Mouse (Mus musculus) kidney, adult 11 months (tissue): ENCODE measurements around the gene Ptpn13.
A peak's percentile ranks its signal among the peaks of the same experiment; 100 is the strongest.

Experiments
- DNase-seq: peaks from one replicate; pipeline ENCODE4 v3.0.0; 2022

Gene Ptpn13

DNA sequence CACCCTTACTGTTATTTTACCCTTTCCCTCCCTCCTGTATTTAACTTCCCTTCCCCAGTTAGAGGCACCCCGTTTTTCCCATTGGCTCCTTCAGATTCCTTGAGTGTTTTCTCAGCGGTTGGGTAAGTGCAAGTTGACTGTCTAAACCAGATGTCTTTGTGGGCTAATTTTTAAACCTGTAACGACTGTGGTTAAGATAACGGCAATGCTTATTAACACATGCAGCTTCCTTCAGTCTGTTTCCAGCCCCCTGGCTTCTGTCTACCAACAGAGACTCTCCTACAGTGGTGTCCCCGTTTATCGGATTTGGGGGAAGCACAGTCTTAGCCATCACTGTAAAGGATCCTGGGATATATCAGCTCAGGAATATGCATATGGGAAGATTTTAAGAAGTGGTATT lies 35.9 kb downstream of the Ptpn13 start:
- no peak for DNase-seq

DNA sequence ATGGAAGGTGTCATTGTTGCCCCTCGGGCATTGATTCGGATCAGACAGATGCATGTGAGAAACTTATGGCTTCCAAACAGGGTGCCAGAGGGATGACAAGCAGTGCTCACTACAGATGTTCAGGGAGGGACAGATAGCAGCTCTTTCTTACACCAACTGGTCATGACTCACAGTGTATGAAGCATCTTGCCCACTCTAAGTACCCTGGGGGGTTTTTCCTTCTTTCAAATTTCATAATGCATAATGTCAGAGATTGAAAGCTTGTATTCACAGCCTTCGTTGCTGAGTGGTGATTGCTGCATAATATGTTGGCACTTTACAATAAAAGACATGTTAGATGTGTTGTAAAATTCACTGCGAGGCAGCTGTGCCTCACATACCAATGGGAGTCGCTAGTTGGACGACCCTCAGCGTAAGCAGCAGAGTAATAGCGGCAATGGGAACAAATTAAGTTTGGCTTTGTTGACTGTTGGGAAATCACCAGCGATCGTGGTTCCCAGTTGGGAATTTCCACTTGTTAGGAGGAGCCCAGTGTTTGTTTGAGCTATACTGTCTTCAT lies 38.7 kb downstream of the Ptpn13 start:
- DNase-seq, result no peak

DNA sequence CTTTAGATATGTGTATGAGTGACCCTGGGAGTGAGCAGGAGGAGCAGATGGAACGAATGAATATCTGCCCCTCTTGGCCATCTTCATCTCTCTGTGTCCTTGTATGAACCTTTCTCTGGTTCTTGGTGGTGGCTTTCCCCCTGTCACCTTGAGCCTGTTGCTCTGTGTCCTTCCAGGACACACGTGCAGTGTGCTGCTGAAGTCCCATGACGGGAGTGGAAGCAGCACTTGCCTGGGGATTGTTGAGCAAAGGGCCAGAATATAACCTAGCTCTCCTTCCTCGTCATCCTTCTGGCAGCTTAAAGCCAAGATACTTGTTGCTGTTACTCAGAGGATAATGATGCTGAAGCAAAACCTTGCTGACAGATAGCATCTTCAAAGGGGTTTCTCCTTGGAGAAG lies 39.3 kb downstream of the Ptpn13 start:
- peak; percentile 40 for DNase-seq

DNA sequence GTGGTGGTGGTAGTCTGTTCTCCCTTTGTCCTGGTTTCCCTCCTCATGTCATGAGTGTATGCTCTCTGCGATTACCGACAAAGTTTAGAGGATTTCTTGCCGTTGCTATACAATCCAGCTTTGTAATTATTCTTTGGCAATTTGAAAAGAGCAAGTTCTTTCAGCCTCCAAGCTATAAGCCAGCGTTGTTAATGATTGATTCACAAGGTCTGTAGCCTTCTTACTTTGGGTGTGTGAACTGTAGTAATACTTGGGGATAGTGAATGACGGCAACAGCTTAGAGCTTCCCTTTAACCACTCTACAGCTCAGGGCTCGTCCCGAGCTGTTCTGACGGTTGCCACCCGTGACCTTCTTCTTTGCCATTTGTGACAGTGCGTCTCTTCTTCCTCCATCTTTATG lies 39.8 kb downstream of the Ptpn13 start:
- DNase-seq, result peak; percentile 28

DNA sequence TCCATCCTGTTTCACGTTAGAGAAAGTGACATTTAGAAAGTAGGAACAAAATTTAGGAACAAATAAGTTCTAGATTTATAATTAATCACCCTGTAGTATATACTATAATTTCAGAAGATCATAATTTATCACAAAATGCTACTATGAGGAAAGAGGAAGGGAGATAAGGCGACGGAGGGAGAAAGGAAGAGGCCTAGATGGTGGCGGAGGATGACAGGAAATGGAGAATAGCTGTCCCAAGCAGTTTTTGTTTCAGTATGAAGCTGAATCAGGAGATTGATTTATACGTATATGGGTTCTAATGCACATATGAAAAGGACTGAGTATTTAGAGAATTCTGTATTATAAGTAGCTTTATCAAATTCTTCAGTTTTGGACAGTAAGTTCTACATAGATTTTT lies 47.7 kb downstream of the Ptpn13 start:
- DNase-seq, result no peak

DNA sequence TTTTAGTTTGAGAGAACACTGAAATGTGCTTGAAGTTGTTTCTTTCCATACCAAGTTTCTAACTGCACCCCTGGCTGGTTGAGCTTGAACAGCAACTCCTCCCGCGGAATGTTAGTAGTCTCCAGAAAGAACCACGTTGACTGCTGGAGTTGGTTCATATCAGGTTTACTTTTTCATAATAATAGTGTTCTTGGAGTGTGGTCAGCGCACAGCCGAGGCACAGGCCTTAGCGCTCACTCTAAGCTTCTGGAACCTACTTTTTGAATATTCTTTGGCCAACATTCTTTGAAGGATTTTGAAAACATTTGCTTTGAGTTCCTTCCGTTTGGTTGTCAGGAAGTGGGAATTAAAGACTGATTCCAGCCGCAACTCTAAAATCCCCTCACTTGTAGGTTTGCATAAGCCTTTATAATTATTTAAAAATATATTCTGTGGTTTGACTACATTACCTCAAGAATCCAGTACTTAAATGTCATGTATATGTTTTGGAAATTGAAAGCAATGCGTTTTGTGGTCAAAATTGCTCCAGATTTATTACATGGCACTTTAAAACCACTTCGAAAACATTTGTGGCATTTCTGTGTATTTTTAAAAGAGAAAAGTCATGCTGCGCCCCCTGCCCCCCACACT lies 48.6 kb downstream of the Ptpn13 start:
- no peak for DNase-seq

DNA sequence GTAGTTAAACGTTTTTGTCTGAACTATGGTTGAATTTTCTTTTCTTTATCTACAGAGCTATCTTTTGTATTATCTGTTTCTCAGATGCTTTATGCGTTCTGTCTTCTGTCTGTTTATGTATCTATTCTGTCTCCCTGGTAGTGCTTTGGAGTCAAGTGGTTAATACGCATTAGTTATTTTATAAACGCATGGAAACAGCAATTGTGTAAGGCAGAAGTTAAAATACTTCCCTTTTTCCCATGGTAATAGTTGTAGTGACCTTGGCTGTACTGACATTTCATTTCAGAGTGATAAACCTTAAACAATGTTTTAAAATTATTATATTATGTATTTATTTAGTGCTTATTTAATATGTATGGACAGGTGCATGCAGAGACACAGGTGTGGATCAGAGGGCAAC lies 49.3 kb downstream of the Ptpn13 start:
- no peak for DNase-seq

DNA sequence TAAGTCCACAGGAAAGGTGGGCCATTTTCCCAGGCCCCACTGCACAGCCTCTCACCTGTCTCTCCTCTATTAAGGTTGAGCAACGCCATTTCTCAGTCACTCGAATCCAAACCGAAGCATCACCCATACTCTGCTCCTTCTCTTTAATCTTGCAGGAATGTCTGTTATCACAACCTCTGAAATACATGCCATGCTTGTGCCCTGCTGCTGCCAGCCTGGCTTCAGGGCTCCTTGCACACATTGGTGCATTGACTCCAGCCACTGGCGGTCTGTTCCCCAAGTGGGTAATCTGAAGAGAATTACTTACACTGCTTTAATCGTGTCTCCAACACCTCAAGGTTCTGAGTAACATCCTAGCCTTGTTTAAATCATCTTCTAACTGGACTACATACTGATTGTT lies 50.5 kb downstream of the Ptpn13 start:
- no peak for DNase-seq

DNA sequence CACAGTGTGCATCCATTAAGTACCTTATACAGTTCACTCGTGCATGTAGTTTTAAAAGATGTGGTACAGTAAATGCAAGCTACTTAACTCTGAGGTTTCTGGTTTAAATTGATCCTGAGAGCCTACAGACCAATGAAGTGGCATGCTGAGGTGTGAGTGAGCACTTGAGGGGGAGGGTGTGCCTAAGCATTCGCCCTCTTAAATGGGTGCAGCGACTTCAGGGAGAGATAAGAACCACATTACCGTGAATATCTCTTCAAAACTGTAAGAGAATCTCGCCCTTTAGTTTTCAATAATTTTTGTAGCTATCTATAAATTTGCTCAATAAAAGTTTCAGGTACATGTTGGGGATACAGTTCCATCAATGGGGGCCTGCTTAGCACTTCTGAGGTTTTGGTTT lies 54.5 kb downstream of the Ptpn13 start:
- DNase-seq, result no peak

DNA sequence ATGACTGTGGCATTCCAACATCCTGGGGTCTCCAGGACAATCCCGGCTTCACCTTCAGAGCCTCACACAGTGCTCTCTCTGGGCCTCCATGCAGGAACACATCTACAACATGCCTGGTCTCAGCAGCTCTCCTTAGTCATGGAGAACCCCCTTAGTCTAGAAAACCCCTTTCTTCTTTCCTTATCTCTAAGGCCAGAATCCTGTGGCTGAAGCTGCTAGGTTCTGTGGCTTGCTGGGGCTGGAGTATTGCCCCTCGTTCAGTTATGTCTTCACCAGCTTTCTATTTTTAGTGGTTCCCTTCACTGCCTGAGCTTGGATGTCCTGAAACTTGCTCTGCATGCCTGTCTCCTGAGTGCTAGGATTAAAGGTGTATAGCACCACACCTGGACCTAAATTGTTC lies 56.2 kb downstream of the Ptpn13 start:
- no peak for DNase-seq

DNA sequence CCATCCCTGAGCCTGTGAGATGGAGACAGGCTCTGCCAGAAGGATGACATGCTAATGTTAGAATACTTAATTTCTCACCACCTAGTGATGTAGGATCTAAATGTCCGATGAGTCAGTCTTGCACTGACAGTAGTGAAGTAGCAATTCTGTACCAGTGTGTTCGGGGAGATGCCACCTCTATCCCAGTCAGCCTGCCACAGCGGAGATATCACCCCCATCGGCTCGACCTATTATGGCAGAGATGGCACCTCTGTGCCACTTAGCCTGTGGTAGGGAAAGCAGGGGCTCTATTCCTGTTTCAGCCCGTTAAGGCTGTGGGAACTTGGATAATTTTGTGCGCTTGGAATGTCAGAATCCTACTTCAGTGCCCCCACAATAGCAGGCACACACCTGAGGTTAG lies 62.0 kb downstream of the Ptpn13 start:
- DNase-seq, result no peak

DNA sequence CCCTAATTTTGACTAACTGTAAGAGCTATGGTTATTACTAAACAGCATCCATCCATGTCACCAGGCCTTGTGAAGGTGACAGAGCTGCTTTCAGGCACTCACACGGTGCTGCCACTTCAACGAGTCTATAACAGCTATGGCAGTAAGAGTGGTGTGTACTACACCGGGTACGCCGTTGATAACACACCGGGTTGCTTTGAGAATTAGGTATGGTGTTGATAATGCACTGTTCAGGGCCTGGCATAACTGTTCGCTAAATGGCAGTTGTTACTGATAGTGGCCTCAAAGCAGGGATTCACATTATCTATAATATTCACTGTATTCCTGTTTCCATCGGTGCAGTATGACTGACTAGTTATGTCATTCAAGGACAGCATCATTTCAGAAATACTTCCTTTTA lies 66.0 kb downstream of the Ptpn13 start:
- no peak for DNase-seq

DNA sequence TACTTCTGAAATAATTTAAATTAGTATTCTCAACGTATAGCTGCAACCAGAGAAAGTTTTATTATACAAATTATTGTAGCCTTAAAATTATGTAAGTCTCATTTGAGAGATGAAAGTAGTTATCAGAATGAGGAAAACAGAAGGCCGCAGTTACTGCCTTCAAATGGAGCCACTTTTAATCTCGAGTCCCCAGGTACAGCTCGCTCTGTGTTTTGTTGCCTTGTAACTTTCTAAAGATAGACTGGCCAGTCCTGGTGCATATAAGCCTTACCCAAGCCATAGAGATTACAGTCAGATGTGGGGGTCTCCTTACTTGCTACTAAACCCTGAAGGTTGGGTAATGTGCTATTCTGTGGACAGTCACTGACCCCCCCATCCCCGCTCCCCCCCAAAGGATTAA lies 66.8 kb downstream of the Ptpn13 start:
- no peak for DNase-seq

DNA sequence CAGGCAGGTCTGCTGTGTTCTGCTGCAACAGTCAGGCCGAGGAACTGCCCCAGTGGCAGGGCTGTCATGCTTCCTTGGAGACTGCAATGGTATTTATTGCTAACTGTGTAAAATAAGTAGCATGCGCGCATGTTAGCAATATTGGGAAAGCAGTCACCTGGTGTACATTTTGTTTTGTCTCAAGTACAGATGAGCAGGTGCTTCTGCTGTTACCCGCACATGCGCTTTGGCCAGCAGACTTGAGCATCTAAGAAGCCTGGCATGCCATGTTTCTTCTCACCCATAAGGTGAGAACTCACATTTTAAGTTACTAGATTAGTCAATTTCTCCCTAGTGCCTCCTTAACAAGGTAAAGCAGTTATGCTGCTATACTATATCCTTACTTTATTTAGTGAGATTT lies 72.1 kb downstream of the Ptpn13 start:
- DNase-seq, result no peak

DNA sequence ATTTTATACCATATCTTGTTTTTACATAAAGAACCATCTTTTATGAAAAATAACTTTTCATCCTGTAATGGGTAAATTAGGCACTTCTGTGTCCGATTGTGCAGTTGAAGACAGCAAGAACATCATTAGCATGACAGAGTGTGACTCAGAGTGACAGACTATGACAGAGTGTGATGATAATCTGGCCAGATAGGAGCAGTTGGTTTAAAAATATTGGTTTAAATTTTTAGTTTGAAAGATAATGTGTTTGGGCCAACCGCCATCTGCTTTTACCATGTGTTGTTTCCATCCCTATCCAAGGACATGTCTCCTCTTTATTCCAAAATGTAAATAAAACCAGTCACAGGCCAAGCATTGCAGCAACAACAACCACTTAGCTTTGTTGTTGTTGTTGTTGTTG lies 72.5 kb downstream of the Ptpn13 start:
- DNase-seq, result no peak

DNA sequence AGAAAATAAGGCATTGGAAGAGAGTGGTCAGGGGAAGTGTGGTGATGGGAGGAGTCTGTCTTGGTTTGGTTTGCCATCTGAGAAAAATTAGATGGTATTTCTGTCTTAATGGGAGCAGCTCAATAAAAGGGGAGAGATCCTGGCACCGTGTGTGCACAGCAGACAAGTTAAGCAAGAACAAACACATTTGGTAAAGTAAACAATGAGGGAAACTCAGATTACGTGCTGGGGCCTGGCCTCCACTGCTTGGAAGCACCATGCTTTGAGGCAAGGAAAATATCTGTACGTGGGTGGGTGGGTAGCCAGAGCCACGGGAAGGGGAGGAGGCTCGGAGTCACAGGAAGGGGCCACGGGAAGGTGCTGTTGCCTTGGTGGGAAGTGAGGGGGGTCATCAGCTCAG lies 74.3 kb downstream of the Ptpn13 start:
- no peak for DNase-seq

DNA sequence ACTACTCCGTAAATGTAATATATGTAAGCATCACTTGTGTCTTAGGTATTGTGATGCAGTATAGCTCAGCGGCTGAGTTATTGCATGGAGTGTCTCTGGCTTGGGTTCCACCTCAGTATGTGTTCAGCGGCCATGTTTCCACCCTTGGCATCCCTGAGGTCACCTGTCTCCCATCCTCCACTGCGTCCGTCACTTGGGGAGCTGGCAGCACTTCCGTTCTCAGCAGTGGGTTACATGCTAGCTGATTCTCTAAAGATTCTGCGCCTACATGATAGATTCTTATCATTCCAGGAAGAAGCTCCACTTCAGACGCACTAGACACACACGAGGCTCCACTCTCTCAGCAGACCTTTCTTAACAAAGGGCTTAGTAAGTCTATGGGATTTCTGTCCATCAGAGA lies 76.1 kb downstream of the Ptpn13 start:
- DNase-seq, result no peak

DNA sequence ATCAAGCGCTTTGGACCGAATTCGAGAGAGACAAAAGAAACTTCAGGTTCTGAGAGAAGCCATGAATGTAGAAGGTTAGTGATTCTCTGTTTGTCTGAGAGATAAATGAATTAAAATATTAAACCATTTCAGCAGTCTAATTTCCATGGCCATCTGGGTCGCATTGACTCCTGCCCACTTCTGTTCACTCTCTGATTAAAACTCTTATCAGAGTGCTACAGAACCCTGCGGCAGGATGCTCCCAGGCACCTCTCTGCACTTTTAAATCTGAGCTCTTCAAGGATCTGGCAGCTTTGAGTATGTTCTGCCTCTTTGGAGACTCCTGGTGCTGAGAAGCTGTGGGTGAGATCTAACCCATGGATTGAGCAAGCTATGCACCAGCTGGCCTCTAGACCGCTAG lies 76.8 kb downstream of the Ptpn13 start:
- no peak for DNase-seq

DNA sequence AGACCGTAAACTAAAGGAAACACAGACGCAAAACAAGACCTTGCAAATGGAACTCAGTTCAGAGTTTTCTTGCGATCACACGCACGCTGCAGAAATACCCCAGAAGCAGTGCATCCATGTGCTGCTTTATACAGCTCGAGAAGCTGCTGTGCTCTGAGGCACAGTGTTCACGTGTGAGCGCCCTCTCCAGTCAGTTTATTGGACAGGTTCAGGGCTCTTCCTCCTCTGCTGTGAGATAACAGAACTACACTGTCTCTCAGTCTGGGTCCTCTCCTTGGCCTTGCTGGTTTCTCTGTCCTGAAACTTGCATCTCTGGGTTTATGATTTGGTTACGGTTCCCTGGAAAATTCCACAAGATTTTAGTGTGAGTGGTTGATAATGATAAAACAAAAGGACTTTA lies 88.2 kb downstream of the Ptpn13 start:
- no peak for DNase-seq

DNA sequence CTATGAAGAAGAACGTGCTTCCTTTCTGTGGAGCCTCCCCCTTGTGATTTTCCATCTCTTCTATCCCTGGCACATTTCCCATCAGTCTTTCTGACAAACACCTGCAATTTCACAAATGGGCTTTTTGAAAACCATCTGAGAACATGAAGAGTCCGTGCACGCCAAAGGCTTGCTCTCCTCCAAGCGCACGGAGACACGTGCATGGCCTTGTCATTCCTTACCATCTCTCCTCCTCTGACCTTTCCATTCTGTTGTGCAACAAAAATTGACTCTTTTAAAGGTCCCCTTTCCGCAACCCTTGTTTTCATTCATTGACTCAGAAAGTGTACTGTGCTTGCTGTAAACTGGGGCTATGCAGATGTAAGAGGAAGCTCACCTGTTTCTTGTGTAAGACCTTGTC lies 89.4 kb downstream of the Ptpn13 start:
- no peak for DNase-seq

DNA sequence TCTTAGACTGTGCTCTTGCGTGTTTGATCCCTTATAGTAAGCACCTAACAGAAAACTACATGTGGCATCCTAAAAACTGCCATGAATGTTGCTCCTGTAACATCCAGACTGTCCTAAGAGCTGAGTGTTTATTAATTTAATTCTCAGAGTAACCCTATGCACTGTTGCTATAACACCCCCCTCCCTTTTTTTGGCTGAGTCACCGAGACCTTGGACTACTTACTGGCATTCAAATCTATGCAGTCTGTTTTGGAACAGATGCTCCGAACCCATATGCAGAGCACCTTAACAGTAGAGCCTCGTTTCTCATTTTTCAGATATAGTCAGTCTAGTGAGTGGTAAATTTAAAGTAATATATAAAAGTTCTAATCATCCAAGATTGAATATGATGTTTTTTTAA lies 90.9 kb downstream of the Ptpn13 start:
- no peak for DNase-seq

DNA sequence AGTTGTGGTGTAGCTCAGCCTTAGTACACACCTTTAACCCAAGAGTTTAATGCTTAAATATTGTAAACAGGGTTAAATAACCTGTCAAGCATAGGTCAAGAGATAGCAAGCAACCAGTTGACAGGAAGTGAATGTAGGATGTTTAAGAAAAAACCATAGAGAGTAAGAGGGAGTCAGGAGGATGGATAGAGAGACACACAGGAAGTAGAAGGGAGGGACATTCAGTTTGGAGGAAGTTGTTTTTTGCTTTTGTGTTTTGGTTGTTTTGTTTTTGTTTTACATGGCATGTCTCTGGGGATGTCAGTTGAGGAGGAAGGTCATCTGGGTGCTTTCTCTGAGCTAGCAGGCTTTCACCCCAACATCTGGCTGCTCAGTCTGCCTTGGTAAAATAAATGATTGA lies 91.6 kb downstream of the Ptpn13 start:
- no peak for DNase-seq

DNA sequence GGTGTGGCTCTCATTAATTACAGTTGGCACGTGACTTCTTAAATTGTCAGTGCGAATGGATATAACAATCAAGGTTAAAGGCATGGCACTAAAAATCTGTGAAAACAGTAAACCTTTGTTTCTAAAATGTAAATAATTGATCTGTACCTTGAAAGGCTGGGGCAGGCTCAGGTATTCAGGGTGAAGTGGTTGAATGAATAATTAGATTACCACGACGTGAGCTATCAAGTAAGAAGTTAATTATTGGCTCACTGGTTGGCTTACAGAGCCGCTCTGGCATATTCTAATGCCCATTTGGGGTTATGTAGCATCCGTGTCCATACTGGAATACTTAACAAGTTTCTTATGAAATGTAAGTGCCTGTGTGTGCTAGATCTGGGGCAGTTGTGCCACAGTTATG lies 92.6 kb downstream of the Ptpn13 start:
- DNase-seq, result no peak

DNA sequence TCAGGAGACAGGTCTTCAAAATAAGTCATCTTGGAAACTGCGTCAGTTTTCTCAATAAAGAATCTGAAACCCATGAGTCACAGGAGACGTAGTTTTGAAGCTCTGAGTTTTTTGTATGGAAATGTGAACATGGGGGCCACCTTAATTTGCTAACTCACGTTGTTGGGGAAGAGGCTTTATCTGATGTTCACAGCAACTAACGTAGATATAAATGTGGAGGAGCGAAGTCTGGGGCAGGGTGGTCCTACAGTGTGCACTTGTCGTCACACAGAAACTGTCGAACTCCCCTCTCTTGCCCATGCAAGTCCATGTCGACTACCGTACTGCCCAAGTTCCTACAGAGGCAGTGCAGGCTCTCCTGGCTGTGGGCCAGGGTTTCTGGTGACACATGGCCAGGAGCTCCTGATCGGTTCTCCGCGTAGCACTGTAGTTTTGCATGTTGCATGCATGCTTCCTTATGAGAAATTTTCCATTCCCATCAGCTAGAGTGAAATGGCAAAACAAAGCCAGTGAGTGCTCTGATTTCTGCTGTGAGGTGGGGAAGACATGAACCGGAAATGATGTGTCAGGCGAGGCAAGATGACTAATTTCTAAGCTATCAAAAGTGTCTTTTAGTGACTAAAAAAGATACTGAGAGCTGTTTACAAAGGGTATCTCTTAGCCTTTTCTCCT lies 93.9 kb downstream of the Ptpn13 start:
- DNase-seq, result peak; percentile 55

DNA sequence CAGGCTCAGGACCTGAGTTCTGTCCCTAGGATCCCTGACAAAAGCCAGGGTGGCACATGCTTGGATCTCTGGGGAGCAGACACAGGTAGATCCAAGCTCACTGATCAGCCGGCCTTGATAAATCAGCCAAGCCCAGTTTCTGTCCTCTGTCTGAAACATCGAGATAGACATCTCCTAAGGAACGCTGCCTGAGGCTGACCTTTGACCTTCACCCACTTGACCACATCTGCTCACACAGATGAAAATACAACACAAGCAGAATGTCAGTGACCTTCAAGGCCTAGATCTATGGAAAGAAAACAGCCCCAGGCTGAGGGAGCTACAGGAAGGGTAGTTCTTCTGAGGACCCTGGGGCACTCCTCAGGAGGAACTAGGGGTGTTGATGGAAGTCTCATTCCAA lies 97.4 kb downstream of the Ptpn13 start:
- DNase-seq, result no peak
